Mouse (Mus musculus): Measurements from ENCODE around the gene Ptpn3.

- TF ChIP-seq TBP (conservative IDR thresholded peaks at IDR 0.05; ENCODE audit: low read depth, low read length) (no peak), POLR2A (IDR thresholded peaks at IDR 0.05; ENCODE audit: low read depth, low read length) (no peak), MAFK (IDR thresholded peaks at IDR 0.05; ENCODE audit: insufficient replicate concordance, low read length) (no peak)
Measured at GRCm38 (mm10) chr4:57283189-57283588, 18.4 kb downstream of the Ptpn3 start.
